Mouse (Mus musculus): ENCODE measurements around the gene Ccdc18. TPM values are rescaled to one million over a fixed set of nuclear protein-coding genes. Genes with fewer than 3 reads are reported as not detected.
"Not testable (repeated sequence)": the region's sequence is repeated elsewhere in the genome, so short reads cannot be mapped to it uniquely, and the experiment has no call there.

The Ccdc18 gene
- polyA plus RNA-seq, 1 experiment from 2014 or later, result 2.6 TPM

DNA sequence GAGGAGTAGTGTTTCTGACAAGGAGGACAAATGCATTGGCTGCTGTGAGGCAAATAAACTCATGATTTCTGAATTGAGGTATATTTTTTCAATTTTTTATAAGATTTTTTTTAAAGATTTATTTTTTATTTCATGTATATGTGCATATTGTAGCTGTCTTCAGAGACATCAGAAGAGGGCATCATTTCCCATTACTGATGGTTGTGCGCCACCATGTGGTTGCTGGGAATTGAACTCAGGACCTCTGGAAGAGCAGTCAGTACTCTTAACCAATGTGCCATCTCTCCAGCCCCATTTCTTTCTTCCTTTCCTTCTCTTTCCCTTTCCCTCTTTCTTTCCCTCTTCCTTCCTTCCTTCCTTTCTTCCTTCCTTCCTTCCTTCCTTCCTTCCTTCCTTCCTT is 31.0 kb downstream of the Ccdc18 start:
- no peak for ATAC-seq (ENCODE audit: low read depth)
- H3K27ac ChIP-seq (replicated peaks), result no peak overlapping the region
- no peaks in the 10 kb centered on the region for H3K9me3 ChIP-seq
- no peaks in the 10 kb centered on the region for H3K27me3 ChIP-seq
- H3K4me3 ChIP-seq, result no peak overlapping the region
- no peaks in the 10 kb centered on the region for H3K36me3 ChIP-seq
- H3K9ac ChIP-seq, result no peak overlapping the region
- H3K4me2 ChIP-seq, result no peak overlapping the region
- no peaks in the 10 kb centered on the region for H3K4me1 ChIP-seq (replicated peaks)
- WGBS, result 25% methylated on average over 1 of the region's 1 CpGs

DNA sequence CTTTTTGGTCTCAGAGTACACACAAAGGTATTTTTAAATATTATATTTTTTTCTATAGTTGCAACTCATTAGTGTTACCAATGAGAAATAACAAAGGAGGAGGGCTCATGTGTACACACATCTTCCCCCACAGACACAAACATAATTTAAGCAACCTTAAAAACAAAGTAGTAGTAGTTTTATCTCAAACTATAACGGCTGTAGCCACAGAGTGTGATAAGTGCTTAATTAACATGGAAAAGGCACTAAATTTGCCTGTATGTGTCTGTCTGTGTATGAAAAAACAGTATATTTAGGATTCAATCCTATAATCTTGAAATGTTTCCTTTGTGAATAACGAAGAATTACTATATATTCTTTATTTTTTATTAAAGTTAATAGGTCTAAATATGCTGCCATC is 51.4 kb downstream of the Ccdc18 start:
- Histone ChIP-seq H3K4me1 (replicated peaks) (no peaks in the 10 kb centered on the region), H3K27ac (replicated peaks) (no peak overlapping the region), H3K9me3 (no peaks in the 10 kb centered on the region), H3K4me2 (no peak overlapping the region), H3K36me3 (no peaks in the 10 kb centered on the region), H3K4me3 (no peak overlapping the region), H3K9ac (no peak overlapping the region), H3K27me3 (no peaks in the 10 kb centered on the region)
- 93% methylated on average over 2 of the region's 2 CpGs for WGBS
- ATAC-seq (ENCODE audit: low read depth), result no peak

DNA sequence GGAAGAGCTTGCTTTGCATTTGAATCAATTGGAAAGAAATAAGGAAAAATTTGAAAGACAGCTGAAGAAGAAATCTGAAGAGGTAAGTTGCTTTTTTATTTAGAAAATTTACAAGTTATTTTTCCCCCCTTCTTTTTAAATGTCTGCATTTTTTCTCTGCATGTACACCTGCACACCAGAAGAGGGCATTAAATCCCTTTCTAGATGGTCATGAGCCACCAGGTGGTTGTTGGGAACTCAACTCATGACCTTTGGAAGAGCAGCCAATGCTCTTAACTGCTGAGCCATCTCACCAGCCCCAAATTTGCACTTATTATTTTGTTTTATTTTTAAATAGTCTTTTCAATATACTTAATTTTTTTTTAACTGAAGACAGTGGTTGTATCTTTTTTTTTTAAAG is 56.3 kb downstream of the Ccdc18 start:
- H3K4me1 ChIP-seq (replicated peaks), result no peaks in the 10 kb centered on the region
- no peak overlapping the region for H3K9ac ChIP-seq
- H3K9me3 ChIP-seq, result no peaks in the 10 kb centered on the region
- H3K27me3 ChIP-seq, result no peaks in the 10 kb centered on the region
- no peak overlapping the region for H3K4me3 ChIP-seq
- no peaks in the 10 kb centered on the region for H3K36me3 ChIP-seq
- ATAC-seq (ENCODE audit: low read depth), result no peak
- no peak overlapping the region for H3K27ac ChIP-seq (replicated peaks)
- no peak overlapping the region for H3K4me2 ChIP-seq

DNA sequence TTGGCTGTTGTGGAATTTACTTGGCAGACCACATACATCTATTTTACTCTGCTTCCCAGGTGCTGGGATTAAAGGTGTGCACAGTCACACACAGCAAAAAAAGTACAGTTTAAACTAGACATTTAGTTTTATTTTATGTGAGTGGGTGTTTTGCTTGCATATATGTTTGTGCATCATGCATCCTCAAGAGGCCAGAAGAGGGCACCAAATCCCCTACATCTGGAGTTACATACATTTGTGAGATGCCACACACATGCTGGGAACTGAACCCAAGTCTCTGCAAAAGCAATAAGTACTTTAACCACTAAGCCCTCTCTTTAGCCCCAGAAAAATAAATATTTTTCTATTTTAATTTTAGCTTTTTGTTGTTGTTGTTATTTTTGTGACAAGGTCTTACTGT is 73.3 kb downstream of the Ccdc18 start:
- Histone ChIP-seq H3K9me3 (no peaks in the 10 kb centered on the region), H3K9ac (no peak overlapping the region), H3K4me1 (replicated peaks) (no peaks in the 10 kb centered on the region), H3K27me3 (no peaks in the 10 kb centered on the region), H3K4me3 (no peak overlapping the region), H3K36me3 (no peaks in the 10 kb centered on the region), H3K27ac (replicated peaks) (no peak overlapping the region), H3K4me2 (no peak overlapping the region)
- no peak for ATAC-seq (ENCODE audit: low read depth)

DNA sequence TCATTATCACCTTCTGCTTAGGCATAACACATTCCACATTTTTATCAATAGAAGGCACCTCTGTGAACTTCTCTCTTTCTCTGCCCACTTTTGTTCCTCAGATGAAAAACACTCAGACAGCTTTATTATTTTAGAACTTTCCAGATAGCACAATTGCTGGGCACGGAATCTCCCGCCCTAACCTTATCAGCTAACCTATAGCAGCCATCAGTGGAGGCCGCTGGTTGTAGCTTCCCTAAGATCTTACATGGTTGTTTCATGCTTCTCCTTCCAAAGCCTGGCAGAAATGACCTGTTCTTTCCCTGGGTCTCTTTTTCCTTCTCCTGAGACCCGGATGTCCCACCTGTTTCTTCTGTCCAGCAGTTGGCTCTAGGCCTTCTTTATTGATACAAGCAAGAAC is 78.8 kb downstream of the Ccdc18 start:
- Histone ChIP-seq H3K27ac (replicated peaks) (no peak overlapping the region), H3K36me3 (no peaks in the 10 kb centered on the region), H3K27me3 (no peaks in the 10 kb centered on the region), H3K4me3 (no peak overlapping the region), H3K9ac (no peak overlapping the region), H3K4me1 (replicated peaks) (no peaks in the 10 kb centered on the region), H3K9me3 (no peaks in the 10 kb centered on the region), H3K4me2 (no peak overlapping the region)
- no peak for ATAC-seq (ENCODE audit: low read depth)
- WGBS, result 89% methylated on average over 4 of the region's 4 CpGs

DNA sequence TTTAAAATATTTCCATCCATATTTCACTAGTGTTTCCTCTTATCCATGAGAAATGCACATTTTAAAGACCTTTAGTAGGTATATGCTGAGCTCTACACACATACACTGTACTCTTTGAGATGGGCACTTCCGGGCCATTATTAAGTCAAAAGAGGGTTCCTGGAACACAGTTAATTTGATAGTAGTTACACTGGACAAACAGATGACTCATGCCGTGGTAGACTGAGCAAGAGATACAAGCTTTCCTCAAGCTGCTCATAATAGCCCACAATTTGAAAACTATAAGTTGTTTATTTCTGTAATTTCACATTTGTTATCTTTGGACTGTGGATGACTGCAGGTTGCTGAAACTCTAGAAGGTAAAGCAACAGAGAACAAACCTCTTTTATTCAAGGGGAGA is 82.3 kb downstream of the Ccdc18 start:
- H3K36me3 ChIP-seq, result no peaks in the 10 kb centered on the region
- H3K4me2 ChIP-seq, result no peak overlapping the region
- H3K27ac ChIP-seq (replicated peaks), result no peak overlapping the region
- no peaks in the 10 kb centered on the region for H3K9me3 ChIP-seq
- ATAC-seq (ENCODE audit: low read depth), result no peak
- no peak overlapping the region for H3K4me3 ChIP-seq
- 91% methylated on average over 2 of the region's 2 CpGs for WGBS
- no peaks in the 10 kb centered on the region for H3K27me3 ChIP-seq
- no peaks in the 10 kb centered on the region for H3K4me1 ChIP-seq (replicated peaks)
- no peak overlapping the region for H3K9ac ChIP-seq

DNA sequence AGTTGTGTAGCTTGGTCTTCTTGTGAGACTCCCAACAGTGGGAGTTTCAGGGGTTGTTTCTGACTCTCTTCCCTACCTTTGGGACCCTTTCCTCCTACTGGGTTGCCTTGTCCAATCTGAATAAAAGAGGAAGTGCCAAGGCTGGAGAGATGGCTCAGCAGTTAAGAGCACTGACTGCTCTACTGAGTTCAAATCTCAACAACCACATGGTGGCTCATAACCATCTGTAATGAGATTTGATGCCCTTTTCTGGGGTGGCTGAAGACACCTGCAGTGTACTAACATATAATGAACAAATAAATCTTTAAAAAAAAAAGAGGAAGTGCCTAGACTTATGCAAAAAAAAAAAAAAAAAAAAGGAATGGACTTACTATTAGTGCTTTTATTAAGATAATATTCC is 91.4 kb downstream of the Ccdc18 start:
- Histone ChIP-seq H3K4me3 (no peak overlapping the region), H3K4me2 (no peak overlapping the region), H3K4me1 (replicated peaks) (no peaks in the 10 kb centered on the region), H3K27ac (replicated peaks) (no peak overlapping the region), H3K9ac (no peak overlapping the region), H3K27me3 (no peaks in the 10 kb centered on the region), H3K9me3 (no peaks in the 10 kb centered on the region), H3K36me3 (no peaks in the 10 kb centered on the region)
- ATAC-seq (ENCODE audit: low read depth), result no peak

DNA sequence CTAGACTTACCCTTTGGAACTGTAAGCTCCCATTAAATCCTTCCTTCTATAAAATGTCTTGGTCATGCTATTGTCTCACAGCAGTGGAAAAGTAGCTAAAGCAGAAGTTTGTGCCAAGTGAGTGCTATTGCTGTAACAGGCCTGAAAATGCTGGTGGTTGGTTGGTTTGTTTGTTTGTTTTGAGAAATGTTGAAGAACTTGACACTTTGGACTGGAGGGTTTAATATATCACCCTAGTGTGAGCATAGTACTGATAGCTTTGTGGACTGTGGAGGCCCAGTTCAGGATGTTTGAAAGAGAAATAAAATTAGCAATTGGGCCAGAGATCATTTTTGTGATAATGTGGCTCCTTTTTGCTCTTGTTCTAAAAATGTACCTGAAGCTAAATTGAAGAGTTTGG is 93.5 kb downstream of the Ccdc18 start:
- Histone ChIP-seq H3K9ac (no peak overlapping the region), H3K4me2 (no peak overlapping the region)

DNA sequence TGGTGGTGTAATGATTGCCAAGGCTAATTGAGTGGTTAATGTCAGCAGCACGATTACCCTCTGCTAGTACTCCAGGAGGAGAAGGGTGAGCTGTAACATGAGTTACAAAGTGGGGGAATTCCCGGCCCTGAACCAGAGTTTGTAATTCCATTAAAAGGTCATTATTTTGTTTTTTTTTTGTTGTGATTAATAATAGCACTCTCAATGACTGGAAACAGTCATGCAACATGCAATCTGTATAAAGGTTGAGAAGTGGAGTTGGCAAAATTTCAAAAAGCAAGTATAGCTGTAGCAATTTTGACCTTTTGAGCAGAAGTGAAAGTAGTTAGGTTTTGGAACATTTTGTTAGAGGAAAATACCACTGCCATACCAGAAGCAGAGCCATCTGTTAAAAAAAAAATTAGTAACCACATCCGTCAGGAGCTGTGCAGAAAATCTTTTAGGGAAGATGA is 113.7 kb downstream of the Ccdc18 start:
- Histone ChIP-seq H3K9ac (no peak overlapping the region), H3K27ac (replicated peaks) (no peak overlapping the region), H3K4me1 (replicated peaks) (no peaks in the 10 kb centered on the region), H3K4me2 (no peak overlapping the region), H3K27me3 (no peaks in the 10 kb centered on the region), H3K9me3 (no peaks in the 10 kb centered on the region), H3K36me3 (no peaks in the 10 kb centered on the region), H3K4me3 (no peak overlapping the region)
- ATAC-seq (ENCODE audit: low read depth), result no peak
- WGBS, result 65% methylated on average over 3 of the region's 3 CpGs

More for the DNA sequence above, 93.5 kb downstream of the Ccdc18 start:
- Histone ChIP-seq H3K27me3 (no peaks in the 10 kb centered on the region), H3K27ac (replicated peaks) (no peak overlapping the region), H3K4me3 (no peak overlapping the region), H3K9me3 (no peaks in the 10 kb centered on the region), H3K4me1 (replicated peaks) (no peaks in the 10 kb centered on the region), H3K36me3 (no peaks in the 10 kb centered on the region)
- no peak for ATAC-seq (ENCODE audit: low read depth)

DNA sequence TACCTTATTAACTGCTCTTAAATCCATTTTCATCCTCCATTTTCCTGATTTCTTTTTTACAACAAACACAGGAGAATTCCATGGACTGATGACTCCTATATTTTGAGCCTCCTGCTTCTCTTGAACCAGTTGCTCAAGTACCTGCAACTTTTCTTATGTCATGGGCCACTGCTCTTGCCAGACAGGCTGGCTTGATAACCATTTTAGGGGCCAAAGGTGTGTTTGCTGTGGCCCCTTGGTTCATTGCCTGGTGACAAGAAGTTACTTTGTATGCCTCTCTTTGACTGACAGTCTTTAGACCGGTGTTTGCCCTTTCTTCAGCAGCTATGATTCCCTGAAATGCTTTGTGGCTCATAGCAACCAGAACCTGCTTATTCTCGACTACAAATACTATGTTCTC is 117.4 kb downstream of the Ccdc18 start:
- no peak overlapping the region for H3K4me3 ChIP-seq
- ATAC-seq (ENCODE audit: low read depth), result no peak
- H3K9me3 ChIP-seq, result no peaks in the 10 kb centered on the region
- H3K36me3 ChIP-seq, result no peaks in the 10 kb centered on the region
- no peaks in the 10 kb centered on the region for H3K27me3 ChIP-seq
- H3K9ac ChIP-seq, result no peak overlapping the region
- no peak overlapping the region for H3K4me2 ChIP-seq
- no peak overlapping the region for H3K27ac ChIP-seq (replicated peaks)
- no peaks in the 10 kb centered on the region for H3K4me1 ChIP-seq (replicated peaks)
- 74% methylated on average over 2 of the region's 2 CpGs for WGBS

DNA sequence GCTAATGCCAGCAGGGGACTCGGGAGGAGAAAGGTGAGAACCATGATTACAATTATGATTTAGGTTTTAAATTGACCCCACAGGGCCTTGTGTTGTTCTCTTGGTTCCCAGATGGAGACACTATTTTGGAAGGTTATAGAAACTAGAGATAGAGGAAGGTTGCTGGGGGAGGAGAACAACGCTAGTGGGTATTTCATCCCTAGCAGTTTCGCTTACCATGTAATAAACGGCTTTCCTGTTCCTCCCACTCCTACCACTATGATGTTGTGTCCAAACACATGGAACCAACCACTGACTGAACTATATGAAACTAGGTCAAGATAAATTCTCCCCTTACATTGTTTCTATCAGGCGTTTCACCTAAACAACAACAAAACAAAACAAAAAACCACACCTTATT is 122.6 kb downstream of the Ccdc18 start:
- ATAC-seq (ENCODE audit: low read depth), result no peak
- WGBS, result 75% methylated on average over 5 of the region's 5 CpGs
- Histone ChIP-seq H3K36me3 (no peaks in the 10 kb centered on the region), H3K4me1 (replicated peaks) (no peaks in the 10 kb centered on the region), H3K27me3 (no peaks in the 10 kb centered on the region), H3K9me3 (no peaks in the 10 kb centered on the region), H3K4me2 (no peak overlapping the region), H3K9ac (no peak overlapping the region), H3K4me3 (no peak overlapping the region), H3K27ac (replicated peaks) (no peak overlapping the region)

DNA sequence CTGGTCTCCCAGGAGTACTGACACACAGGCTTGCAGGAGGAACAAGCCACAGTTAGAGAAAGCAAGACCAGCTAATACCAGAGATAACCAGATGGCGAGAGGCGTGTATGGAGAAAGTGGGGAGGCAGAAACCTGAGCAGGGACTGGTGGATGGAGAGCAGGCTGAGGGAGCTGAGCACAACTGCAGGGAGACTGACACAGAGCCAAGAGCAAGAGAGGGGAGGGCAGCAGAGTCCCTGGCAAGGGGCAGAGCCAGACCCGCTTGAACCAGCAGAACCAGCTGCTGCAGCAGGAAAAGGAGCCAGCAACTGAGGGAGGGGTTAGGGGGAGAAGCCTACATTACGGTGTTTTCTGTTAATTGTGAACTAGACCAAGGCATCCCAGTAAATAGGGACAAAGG is 130.0 kb downstream of the Ccdc18 start:
- peaks cover under 1% of the 10 kb centered on the region for H3K4me1 ChIP-seq (replicated peaks)
- no peak overlapping the region for H3K27ac ChIP-seq (replicated peaks)
- H3K9me3 ChIP-seq, result no peaks in the 10 kb centered on the region
- H3K4me3 ChIP-seq, result no peak overlapping the region
- ATAC-seq (ENCODE audit: low read depth), result peak; percentile 47
- no peak overlapping the region for H3K4me2 ChIP-seq
- H3K27me3 ChIP-seq, result no peaks in the 10 kb centered on the region
- WGBS, result 57% methylated on average over 4 of the region's 4 CpGs
- no peak overlapping the region for H3K9ac ChIP-seq
- no peaks in the 10 kb centered on the region for H3K36me3 ChIP-seq

DNA sequence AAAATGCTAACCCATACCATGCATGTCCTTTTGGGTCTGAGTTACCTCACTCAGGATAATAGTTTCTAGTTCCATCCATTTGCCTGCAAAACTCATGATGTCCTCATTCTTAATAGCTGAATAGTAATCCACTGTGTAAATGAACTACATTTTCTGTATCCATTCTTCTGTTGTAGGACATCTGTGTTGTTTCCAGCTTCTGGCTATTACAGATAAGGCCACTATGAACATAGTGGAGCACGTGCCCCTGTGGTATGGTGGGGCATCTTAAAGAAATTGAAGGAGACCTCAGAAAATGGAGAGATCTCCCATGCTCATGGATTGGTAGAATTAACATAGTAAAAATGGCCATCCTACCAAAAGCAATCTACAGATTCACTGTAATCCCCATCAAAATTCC is 131.1 kb downstream of the Ccdc18 start:
- not testable (repeated sequence) for ATAC-seq (ENCODE audit: low read depth); H3K9me3 ChIP-seq; H3K36me3 ChIP-seq; H3K27ac ChIP-seq (replicated peaks); H3K4me1 ChIP-seq (replicated peaks); H3K4me2 ChIP-seq; H3K9ac ChIP-seq; H3K4me3 ChIP-seq; H3K27me3 ChIP-seq
- 83% methylated on average over 1 of the region's 1 CpGs for WGBS

DNA sequence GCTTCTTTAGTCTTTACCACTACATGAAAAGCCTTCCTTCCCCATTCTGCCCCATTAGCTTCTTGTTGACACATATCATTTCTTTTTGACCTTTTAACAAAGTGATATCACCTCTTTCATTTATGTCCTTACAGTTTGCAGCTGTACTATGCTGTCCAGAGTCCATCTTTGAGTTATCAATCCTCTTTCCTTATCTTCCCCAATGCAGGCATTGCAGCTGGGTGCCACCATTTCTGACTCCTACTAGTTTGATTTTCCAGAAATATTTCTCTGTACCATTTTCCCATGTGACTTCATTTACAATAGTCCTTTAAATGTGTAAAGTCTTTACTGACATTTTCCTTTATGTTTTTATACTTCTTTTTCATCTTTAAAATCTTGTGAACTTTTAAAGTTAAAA is 134.3 kb downstream of the Ccdc18 start:
- ATAC-seq (ENCODE audit: low read depth), result no peak
- Histone ChIP-seq H3K9me3 (no peaks in the 10 kb centered on the region), H3K4me2 (no peak overlapping the region), H3K4me1 (replicated peaks) (peaks cover 33% of the 10 kb centered on the region), H3K27me3 (no peaks in the 10 kb centered on the region), H3K9ac (no peak overlapping the region), H3K36me3 (no peaks in the 10 kb centered on the region), H3K27ac (replicated peaks) (no peak overlapping the region), H3K4me3 (no peak overlapping the region)

Measured in neural tube, embryonic 13.5 days (tissue).